Mouse (Mus musculus) erythroblast, embryonic 14.5 days (primary cell): ENCODE results near the gene Scp2.

Experiments
- GATA1 ChIP-seq: IDR thresholded peaks from 2 replicates; pipeline ENCODE4 v1.6.1; 2012; ENCODE audit warnings: low read length, inconsistent platforms, mixed read lengths
- TAL1 ChIP-seq: IDR thresholded peaks from 3 replicates; pipeline ENCODE4 v1.6.1; 2012; ENCODE audit warnings: low read length, inconsistent platforms, mixed read lengths

DNA sequence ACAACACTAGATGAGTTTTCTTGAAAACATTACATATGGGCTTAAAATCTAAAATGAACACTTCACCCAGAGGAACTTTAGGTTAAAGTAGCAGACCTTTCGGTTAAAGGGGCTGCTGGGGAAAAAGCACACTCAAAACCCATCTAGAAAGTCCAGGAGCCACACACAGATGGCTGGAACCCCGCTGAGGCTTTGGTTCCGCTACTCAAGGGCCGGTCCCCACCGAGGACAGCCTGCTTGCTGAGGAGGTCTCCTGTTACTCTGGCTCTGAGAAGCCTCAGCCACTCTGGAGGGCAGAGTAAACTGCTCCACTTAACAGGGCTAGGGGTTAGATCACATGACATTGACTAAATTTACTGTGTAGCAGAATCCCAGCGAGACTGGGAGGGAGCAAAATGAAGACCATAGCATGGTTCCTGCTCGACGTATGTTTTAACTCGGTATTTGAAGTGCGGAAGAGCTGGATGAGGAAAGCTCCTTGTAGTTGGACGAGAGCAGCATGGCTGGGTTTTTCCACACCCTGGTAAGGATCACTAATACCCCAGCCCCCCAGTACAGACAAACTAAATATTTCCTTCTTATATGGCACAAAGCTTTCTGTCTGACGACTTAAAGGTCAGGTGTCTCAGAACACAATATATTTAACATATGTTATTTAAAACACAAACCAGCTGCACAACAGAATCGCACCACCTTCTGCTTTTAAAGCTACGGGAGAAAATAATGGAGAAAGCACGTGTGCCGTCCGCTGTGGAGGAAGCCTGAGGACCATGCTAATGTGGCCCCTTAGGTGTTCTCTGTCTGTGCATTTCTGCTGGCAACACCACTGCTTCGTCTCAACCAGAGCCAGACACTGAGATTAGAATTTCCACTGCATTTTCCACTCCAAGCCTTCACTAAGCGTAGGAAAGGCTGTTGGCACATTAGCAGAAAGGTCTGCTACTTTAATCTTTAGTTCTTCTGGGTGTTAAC, 99.4 kb downstream of the Scp2 start:
- TF ChIP-seq TAL1 (no peak), GATA1 (no peak)
